Mouse (Mus musculus) skeletal muscle tissue, postnatal 0 days (tissue): ENCODE data around the gene Ipo4. TPM values are rescaled to one million over a fixed set of nuclear protein-coding genes. Genes with fewer than 3 reads are reported as not detected.

Experiments used
- polyA plus RNA-seq: library from polyadenylated mRNA; unstranded; fragments of >200 nt; fragmentation: Nextera tagmentation; extraction: Ambion mirVana; gene quantifications from 2 replicates; pipeline ENCODE4 v1.2.1, GENCODE M21; 2015

The Ipo4 gene
- polyA plus RNA-seq, 1 experiment from 2014 or later: 52.7 TPM

Other genes with a start within 250 kb of the Ipo4 start
- 21.7 and 34.9 TPM in 2 replicates for gene Dhrs4, start 157.2 kb downstream of the Ipo4 start, polyA plus RNA-seq
- 0.44 and 0.66 TPM in 2 replicates for gene Carmil3, start 145.3 kb downstream of the Ipo4 start, polyA plus RNA-seq
- gene Cpne6, start 125.5 kb downstream of the Ipo4 start, polyA plus RNA-seq: not detected in 2 replicates
- gene Nrl, start 111.0 kb downstream of the Ipo4 start, polyA plus RNA-seq: not detected in 2 replicates
- 15.8 and 17.4 TPM in 2 replicates for gene Pck2, start 95.7 kb downstream of the Ipo4 start, polyA plus RNA-seq
- gene Dcaf11, start 76.0 kb downstream of the Ipo4 start, polyA plus RNA-seq: 45.2 and 45.3 TPM in 2 replicates
- 1.2 and 1.5 TPM in 2 replicates for gene A730061H03Rik, start 75.6 kb downstream of the Ipo4 start, polyA plus RNA-seq
- gene Fitm1, start 60.3 kb downstream of the Ipo4 start, polyA plus RNA-seq: 342 and 394 TPM in 2 replicates
- 88.6 and 106 TPM in 2 replicates for gene Psme1, start 57.8 kb downstream of the Ipo4 start, polyA plus RNA-seq
- gene Emc9, start 50.7 kb downstream of the Ipo4 start, polyA plus RNA-seq: 63.2 and 67.4 TPM in 2 replicates
- gene Psme2, start 44.8 kb downstream of the Ipo4 start, polyA plus RNA-seq: 186 and 262 TPM in 2 replicates
- gene Rnf31, start 44.2 kb downstream of the Ipo4 start, polyA plus RNA-seq: 10.3 and 13.4 TPM in 2 replicates
- 11.4 and 12.2 TPM in 2 replicates for gene Irf9, start 32.4 kb downstream of the Ipo4 start, polyA plus RNA-seq
- 1.8 and 1.9 TPM in 2 replicates for gene Rec8, start 17.9 kb downstream of the Ipo4 start, polyA plus RNA-seq
- 1.3 and 2.0 TPM in 2 replicates for gene Gm49378, start 1.9 kb upstream of the Ipo4 start, polyA plus RNA-seq
- 48.0 and 52.2 TPM in 2 replicates for gene Tm9sf1, start 7.8 kb upstream of the Ipo4 start, polyA plus RNA-seq
- 0.24 and 0.32 TPM in 2 replicates for gene Tssk4, start 14.2 kb upstream of the Ipo4 start, polyA plus RNA-seq
- 29.8 and 35.3 TPM in 2 replicates for gene Mdp1, start 24.6 kb upstream of the Ipo4 start, polyA plus RNA-seq
- gene Gmpr2, start 36.0 kb upstream of the Ipo4 start, polyA plus RNA-seq: 15.1 and 16.5 TPM in 2 replicates
- gene Nedd8, start 36.2 kb upstream of the Ipo4 start, polyA plus RNA-seq: 356 and 376 TPM in 2 replicates
- gene Tinf2, start 45.9 kb upstream of the Ipo4 start, polyA plus RNA-seq: 14.2 and 15.0 TPM in 2 replicates
- 0.35 and 1.9 TPM in 2 replicates for gene Tgm1, start 78.0 kb upstream of the Ipo4 start, polyA plus RNA-seq
- gene Rabggta, start 86.3 kb upstream of the Ipo4 start, polyA plus RNA-seq: 12.8 and 13.3 TPM in 2 replicates
- gene Dhrs1, start 109.7 kb upstream of the Ipo4 start, polyA plus RNA-seq: 41.5 and 50.2 TPM in 2 replicates
- gene Nop9, start 109.7 kb upstream of the Ipo4 start, polyA plus RNA-seq: 14.6 and 17.5 TPM in 2 replicates
- 0.11 and 0.12 TPM in 2 replicates for gene Cideb, start 122.5 kb upstream of the Ipo4 start, polyA plus RNA-seq
- gene Ltb4r2, start 125.5 kb upstream of the Ipo4 start, polyA plus RNA-seq: 0.23 and 0.41 TPM in 2 replicates
- gene Ltb4r1, start 130.0 kb upstream of the Ipo4 start, polyA plus RNA-seq: 0.21 and 0.61 TPM in 2 replicates
- 5.0 and 5.7 TPM in 2 replicates for gene Adcy4, start 148.1 kb upstream of the Ipo4 start, polyA plus RNA-seq
- gene Ripk3, start 152.9 kb upstream of the Ipo4 start, polyA plus RNA-seq: 6.7 and 11.8 TPM in 2 replicates
- gene Nfatc4, start 187.2 kb upstream of the Ipo4 start, polyA plus RNA-seq: 10.9 and 11.6 TPM in 2 replicates
- gene Nynrin, start 218.1 kb upstream of the Ipo4 start, polyA plus RNA-seq: 3.1 and 3.3 TPM in 2 replicates
- gene Cbln3, start 248.4 kb upstream of the Ipo4 start, polyA plus RNA-seq: 0.21 and 0.28 TPM in 2 replicates
- gene Khnyn, start 249.0 kb upstream of the Ipo4 start, polyA plus RNA-seq: 6.2 and 7.7 TPM in 2 replicates